Mouse (Mus musculus) retina, embryonic 14.5 days (tissue): ENCODE data around the gene Il4.

Experiments used
- DNase-seq: peaks from one replicate; pipeline ENCODE4 v3.0.0-alpha.2; 2015; ENCODE audit warnings: low spot score

Il4 gene

GRCm38 (mm10) chr11:53618619-53619198 lies at the start of gene Il4:
Gene Il4 (minus strand): TSS chr11:53618669.
- DNase-seq, result no peak

DNA sequence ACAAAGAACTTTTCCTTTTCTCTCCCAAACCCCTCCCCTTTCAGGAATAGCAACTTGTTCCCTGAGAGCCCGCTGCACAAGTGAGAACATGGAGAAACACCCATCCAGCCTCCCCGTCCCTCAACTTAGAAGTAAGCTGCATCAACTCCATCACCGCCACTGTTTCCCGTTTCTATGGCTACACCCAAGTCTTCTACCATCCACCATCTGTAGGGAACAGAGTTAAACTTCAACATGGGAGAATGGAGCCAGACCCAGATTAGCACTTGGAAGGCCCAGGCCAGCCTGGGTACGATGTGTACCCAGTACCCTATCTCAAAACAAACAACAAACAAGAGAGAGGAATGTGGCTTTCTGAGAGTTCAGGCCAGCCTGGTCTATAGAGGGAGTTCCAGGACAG lies 45.6 kb upstream of the Il4 start:
- no peak for DNase-seq

DNA sequence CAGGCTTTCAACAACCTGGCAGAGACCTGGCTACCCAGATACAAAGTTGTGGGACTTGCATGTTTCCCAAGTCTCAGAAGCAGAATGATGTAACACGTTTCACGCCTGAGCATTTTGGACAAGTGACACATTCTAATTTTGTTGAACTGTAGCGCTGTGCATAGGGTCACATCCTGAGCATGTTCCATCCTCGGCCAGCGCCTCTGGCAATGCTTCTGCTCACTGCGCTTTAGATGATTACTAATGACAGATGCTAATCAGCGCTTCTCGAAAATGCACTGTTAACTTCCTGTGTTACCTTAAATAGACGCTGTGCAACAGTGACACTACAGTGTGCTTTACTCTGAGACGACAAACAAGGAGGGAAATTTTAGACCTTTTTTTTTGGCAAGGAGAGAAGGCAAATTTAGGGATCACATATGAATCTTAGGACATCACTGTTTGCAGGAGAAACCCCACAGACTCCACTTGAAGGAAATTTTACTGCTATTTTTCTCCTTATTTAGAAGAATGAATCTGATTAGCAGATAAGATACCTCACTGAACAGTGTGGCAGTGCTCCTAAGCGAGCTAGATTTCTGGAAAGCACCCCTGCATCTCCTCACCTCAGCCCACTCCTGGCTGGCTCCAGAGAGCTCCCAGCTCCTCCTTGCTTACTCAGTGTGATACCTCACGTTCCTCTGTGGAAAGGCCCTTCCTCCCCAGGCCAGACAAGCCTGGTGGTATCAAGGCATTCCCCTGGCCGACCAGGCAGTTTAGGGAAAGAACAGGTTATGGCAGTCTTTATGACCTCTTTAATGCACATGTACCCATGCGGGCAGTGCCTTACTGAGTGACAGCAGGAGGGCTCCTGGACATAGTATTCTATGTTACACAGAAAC lies 44.6 kb upstream of the Il4 start:
- no peak for DNase-seq

- no peak for DNase-seq
These were observed 39.4 kb upstream of the Il4 start for GRCm38 (mm10) chr11:53657828-53658227.

GRCm38 (mm10) chr11:53657381-53657780 lies 38.9 kb upstream of the Il4 start:
- DNase-seq, result no peak

- no peak for DNase-seq
These were observed 38.2 kb upstream of the Il4 start for GRCm38 (mm10) chr11:53656558-53657202.

GRCm38 (mm10) chr11:53655043-53655442 lies 36.6 kb upstream of the Il4 start:
- DNase-seq, result no peak

DNA sequence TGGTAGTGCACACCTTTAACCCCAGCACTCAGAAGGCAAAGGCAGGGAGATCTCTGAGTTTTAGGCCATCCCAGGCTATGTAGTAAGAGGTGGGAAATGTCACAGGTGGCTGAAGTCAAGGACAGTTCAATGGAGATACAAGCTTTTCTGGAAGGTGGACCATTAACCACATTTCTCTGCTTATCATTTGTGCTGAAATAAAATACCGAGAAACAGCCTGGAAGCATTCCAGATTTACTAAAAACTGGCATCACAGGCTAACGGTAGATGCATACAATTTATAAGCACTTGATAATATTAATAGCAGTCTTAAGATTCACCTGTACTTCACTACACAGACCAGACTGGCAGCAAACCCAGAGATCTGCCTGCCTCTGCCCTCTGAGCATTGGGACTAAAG lies 34.0 kb upstream of the Il4 start:
- DNase-seq, result no peak

- DNase-seq, result no peak
These were observed 33.0 kb upstream of the Il4 start for GRCm38 (mm10) chr11:53651441-53651840.

DNA sequence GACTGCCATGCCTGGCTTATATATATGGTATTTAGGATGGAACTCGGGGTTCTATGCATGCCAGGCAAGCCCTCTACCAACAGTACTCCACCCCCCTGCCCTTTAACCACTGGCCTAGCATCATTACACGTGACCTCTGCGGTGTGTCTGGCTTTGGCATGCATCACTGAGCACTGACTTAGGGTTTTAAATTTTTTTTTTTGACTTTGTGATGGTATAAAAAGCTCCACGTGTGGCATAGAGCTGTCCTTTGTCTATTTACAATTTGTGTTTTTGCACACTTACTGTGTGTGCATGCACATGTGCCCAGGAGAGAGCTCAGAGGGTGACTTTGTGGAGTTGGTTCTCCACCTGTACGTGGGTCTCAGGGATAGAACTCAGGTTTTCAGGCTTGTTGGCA lies 25.5 kb upstream of the Il4 start:
- DNase-seq, result no peak

- no peak for DNase-seq
These were observed 24.3 kb upstream of the Il4 start for GRCm38 (mm10) chr11:53642744-53643279.

GRCm38 (mm10) chr11:53637803-53638260 lies 19.4 kb upstream of the Il4 start:
- no peak for DNase-seq

- no peak for DNase-seq
These were observed 18.8 kb upstream of the Il4 start for GRCm38 (mm10) chr11:53637046-53637802.

DNA sequence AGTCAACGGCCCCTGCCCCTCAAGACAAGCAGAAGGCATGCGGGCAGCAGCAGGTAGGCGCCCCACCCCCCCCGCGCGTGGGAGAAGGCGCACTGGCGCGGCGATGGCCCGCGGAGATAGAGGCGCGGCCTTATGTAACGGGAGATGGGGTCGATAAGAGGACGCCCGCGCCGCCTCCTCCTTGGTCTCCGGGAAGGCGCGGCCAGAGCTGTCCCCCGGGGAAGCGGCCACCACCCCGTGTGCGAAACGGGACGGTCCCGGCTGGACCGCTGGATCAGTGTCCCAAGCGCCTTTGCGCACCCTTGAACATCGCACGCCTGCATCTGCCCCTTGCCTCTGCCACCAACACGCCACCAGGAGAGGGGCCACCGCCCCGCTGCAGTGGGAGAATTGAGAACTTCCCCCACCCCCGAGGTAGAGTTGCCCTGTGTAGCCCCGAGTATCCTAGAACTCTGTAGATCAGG lies 17.7 kb upstream of the Il4 start:
- DNase-seq, result peak; percentile 28

- no peak for DNase-seq
These were observed 17.2 kb upstream of the Il4 start for GRCm38 (mm10) chr11:53635590-53636182.

DNA sequence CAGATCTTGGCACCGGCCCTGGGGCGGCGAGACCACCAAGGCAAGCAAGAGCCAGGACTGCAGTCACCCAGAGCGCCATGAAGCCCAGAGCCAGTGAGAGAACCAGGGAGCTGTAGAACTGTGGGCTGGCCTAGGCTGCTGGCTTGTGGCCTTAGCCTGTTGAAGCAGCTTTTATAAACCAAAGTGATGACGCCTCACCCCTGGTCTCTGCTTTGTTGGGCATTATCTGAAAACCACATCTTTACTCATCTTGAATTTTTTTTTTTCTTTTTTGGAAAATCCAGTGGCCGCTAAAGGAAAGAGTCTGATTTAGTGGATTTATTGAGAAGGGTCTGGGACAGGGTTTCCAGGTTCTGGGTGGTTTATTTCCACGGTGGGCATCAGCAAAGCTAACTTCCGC lies 16.1 kb upstream of the Il4 start, which contains the start of gene Il13:
Gene Il13 (minus strand): TSS at position 147 of the 400 bp plus-strand sequence.
- no peak for DNase-seq

GRCm38 (mm10) chr11:53633644-53634043 lies 15.2 kb upstream of the Il4 start:
- no peak for DNase-seq

- DNase-seq, result peak; percentile 73
These were observed 13.8 kb upstream of the Il4 start for GRCm38 (mm10) chr11:53632122-53632733.

GRCm38 (mm10) chr11:53627859-53628258 lies 9.4 kb upstream of the Il4 start:
- DNase-seq, result peak; percentile 95

- no peak for DNase-seq
These were observed 8.4 kb upstream of the Il4 start for GRCm38 (mm10) chr11:53626802-53627373.

- DNase-seq, result no peak
These were observed 5.7 kb upstream of the Il4 start for GRCm38 (mm10) chr11:53624124-53624523.
